Mouse (Mus musculus) left cerebral cortex, postnatal 36 days (tissue): ENCODE measurements at regions not wholly inside any gene's neighbourhood (a gene's known extent, or its start where the extent isn't known, plus 50 kb on each side); places are given as distances from the start of the nearest gene placed in this dataset.
"Not testable (repeated sequence)": the region's sequence is repeated elsewhere in the genome, so short reads cannot be mapped to it uniquely, and the experiment has no call there.

Source experiments
- DNase-seq, 2 experiments: peaks; one replicate each; pipeline ENCODE4 v3.0.0; 2021 to 2022; ENCODE audit warnings: low spot score in 2 of 2, mixed read lengths in 1 of 2
- intact Hi-C: fragments of 180-260 bp; cut with DNase I; formaldehyde crosslinking; loops from one replicate; pipeline ENCODE4 v1.15.1; 2025

DNA sequence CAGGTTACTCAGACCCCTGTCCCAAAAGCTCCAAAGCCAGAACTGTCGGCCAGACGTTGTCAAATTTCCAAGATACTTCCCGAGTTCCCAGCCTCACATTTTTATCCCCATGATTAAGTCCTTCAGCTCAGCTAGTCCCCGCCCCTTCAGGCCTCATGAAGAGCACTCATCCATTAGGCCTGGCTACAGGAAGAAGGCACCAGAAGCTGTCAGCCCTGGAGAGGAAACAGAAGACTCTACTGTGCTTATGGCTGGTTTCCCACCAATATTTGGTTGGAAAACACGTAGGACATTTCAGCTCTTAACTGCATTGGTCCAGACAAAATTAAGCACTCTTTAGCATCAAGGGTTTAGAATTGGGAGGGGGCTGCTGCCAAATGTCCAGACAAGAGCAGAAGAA, 195.8 kb upstream of the Pkdcc start:
- intact Hi-C loops = no loop called here
- no peak for DNase-seq

GRCm38 (mm10) chr17:83020576-83020975, 194.5 kb upstream of the Pkdcc start:
- DNase-seq = no peak
- intact Hi-C loops = loop anchor here (10.0 kb wide), 1 partner anchor 834 kb away; no protein-coding TSS in a partner anchor

DNA sequence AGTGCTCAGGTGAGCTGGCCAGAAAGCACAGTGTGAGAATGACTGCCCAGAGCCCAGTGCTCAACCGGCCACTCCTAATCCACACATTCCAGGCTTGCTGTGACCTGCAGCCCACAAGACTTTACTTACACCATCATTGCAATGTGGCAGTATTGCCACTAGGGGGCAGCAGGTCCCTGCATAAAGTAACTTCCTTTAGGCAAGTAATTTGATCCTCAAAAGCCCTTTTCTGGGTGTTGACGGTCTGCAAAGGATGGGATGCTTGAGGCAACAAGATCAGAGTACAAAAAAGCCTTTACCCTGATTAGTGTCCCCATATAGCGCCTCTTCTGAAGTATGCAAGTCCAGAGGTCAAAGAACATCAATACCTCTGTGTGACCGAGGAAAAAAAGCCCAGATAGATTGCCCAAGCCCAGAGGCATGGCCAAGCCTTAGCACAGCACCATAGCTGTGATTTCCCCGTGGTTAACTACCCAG, 189.7 kb upstream of the Pkdcc start:
- peak; percentile 65 to 77 for DNase-seq
- intact Hi-C loops = loop anchor here (5.0 to 10.0 kb wide), 2 partner anchors 227 to 829 kb away; no protein-coding TSS in a partner anchor

GRCm38 (mm10) chr17:83034914-83035573, 180.0 kb upstream of the Pkdcc start:
- no peak for DNase-seq
- intact Hi-C loops = no loop called here

GRCm38 (mm10) chr17:83035574-83035918, 179.5 kb upstream of the Pkdcc start:
- no peak for DNase-seq
- intact Hi-C loops = no loop called here

DNA sequence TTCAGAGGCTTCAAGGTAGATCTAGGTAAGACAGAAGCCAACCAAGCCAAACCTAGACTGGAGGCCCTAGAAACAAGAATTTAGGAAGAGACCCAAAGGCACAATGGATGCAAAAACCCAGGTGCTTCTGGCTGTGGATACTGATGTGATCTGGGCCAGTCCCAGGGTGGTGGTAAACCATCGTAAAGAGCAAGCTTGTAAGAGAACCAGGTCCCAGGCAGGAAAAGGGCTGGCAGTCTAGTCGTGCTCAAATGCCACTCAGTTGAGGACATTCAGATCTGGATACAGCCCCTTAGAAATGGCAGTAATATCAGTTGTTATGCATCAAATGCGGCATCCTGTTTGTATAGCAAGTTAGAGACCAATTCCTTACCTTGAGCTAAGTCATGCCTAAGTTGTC, 175.5 kb upstream of the Pkdcc start:
- no peak for DNase-seq
- intact Hi-C loops = no loop called here

DNA sequence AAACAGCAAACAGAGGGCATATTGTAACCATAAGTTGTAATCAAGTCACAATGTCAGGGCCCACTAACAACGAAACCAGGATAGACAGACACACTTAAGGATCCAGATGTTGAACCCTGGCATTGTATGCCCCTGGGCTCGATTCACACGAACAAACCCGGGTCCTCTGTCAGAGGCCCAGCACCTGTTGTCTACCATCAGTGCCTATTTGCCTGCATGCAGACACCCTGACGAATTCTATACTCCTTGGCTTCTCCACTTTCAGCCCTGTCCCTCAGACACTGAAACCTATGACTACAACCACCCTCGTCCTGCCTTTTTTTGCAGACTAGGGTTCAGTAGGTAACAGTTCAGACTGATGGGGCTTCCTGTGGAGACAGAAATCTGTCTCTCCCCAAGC, 170.6 kb upstream of the Pkdcc start:
- DNase-seq = no peak
- intact Hi-C loops = loop anchor here (5.0 kb wide), 1 partner anchor 208 kb away; no protein-coding TSS in a partner anchor

DNA sequence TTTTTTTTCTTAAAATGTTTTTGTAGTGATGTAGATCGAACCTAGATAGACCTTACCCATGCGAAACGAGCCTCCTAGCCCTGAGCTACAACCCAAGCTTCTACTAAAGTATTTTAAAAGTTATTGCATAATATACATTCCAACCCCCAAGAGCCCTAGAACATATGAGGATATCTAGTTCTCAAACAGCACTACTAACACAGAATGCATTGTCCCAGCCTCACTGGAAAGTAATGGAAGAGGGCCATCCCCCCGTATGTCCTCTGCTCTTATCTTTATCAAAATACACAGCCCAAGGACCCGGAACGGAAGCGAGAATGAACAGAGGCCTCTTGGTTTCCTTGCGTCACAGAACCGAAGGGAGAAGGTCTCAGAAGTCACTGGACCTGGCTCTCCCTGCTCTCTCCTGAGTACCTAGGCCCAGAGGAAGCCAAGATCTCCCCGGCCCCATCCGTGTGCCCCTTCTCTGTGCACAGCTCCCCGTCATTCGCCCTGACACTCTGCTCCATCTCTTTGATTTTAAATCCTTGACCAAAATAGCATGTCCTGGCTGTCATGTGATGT, 165.0 kb upstream of the Pkdcc start:
- DNase-seq = no peak
- intact Hi-C loops = no loop called here

- intact Hi-C loops = no loop called here
- DNase-seq = no peak
These were observed 164.4 kb upstream of the Pkdcc start for GRCm38 (mm10) chr17:83050591-83051197.

DNA sequence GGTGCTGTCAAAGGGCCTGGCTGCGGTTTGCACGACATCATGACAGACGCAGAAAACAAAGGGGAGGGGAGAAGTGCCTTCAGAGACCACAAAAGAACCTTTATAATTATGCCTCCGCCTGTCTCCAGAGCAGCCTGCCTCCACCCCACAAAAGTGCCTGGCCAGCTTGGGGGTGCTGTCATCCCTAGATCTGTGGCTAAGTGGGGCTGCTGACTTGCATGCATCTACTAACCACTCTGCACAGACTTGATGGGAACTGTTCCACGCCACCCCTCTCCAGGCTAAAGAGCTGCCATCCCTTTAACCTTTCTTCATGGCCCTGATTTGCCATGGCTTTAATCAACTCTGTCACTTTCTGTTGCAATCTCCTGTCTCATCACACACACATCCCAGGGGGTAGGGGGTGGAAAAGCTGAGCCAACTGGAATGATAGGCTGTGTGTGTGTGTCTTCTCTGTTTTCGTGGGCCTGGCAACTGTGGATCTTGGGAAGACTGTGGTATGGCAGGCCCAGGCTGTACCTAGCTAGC, 162.4 kb upstream of the Pkdcc start:
- no peak for DNase-seq
- intact Hi-C loops = no loop called here

GRCm38 (mm10) chr17:83057832-83058231, 157.3 kb upstream of the Pkdcc start:
- intact Hi-C loops = no loop called here
- DNase-seq = no peak

- intact Hi-C loops = no loop called here
These were observed 153.2 kb upstream of the Pkdcc start for GRCm38 (mm10) chr17:83061843-83062242.

GRCm38 (mm10) chr17:83063848-83064247, 151.2 kb upstream of the Pkdcc start:
- DNase-seq = no peak
- intact Hi-C loops = no loop called here

More at GRCm38 (mm10) chr17:83061843-83062242, 153.2 kb upstream of the Pkdcc start:
- no peak for DNase-seq

DNA sequence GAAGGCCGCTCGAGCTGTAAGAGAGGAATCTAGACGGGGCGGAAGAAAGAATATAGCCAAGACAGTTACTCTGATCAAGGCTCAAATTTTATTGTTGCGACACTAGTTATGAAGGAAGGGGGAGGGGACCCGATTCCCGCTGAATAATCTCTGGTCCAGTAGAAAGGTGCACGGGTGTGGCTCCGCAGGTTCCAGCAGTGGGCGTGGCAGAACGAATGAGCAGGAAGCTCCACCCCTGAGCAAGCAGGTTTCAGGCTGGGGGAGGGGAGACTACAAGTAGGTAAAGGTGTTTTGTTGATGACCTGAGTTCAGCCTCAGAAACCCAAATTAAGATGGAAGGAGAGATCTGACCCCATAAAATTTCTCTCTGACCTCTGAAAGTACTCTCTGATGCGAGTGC, 150.7 kb upstream of the Pkdcc start:
- DNase-seq, intact Hi-C loops: not testable (repeated sequence)

DNA sequence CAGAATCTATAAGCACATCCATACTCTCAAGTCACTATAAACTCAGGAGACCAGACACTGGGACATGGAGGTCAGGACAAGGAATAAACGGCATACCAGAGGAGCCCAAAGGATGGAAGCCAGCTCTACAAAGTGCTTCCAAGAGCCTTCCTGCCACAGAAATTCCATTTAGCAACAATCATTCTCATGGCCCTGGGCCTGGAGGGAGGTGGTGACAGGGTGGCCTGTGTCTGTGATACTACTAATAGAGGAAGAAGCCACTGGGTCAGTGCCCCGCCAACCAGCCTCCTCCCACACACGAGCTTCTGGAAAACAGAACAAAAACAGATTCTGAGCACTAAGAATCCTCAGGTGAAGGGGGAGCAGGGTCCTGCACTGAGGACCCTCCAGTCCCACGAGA, 145.8 kb upstream of the Pkdcc start:
- intact Hi-C loops = no loop called here

GRCm38 (mm10) chr17:83071746-83072145, 143.3 kb upstream of the Pkdcc start:
- no peak for DNase-seq
- intact Hi-C loops = no loop called here

More for the DNA sequence above, 145.8 kb upstream of the Pkdcc start:
- DNase-seq = no peak

DNA sequence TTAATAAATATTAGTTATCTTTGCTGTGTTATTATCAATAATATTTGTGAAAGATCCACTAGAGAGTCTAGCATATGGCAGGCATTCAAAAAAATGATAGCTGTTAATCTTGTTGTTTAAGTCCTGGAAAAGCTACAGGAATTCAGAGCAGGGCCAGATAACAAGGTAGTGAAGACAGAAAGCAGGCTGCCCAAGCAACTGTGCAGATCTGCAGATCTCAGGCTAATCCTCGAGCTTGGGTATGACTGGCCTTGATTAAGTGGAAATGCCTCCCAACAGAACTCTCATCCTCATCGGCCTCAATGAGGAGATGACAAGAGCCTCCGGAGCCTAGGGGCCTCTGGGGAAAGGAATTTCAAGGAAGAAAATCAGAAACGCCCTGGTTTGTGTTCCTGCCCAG, 142.9 kb upstream of the Pkdcc start:
- no peak for DNase-seq
- intact Hi-C loops = no loop called here

DNA sequence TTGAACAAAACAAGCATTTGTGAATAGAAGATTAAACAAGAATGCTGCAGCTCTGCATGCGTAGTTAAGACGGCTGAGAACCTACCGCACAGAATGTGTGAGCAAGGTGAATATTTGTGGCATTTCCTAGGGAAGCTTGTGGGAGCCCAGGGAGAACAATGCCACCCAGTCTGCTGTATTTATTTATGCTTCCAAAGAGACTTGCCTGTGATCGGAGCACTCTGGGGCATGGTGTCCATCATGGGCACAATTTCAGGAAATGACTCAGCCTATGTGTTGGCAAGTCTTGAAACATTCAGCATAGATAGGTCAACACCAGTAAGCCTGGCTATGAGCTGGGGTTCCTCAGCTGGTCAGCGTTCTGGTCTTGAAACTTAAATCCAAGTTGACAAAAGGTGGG, 140.2 kb upstream of the Pkdcc start:
- no peak for DNase-seq
- intact Hi-C loops = no loop called here

DNA sequence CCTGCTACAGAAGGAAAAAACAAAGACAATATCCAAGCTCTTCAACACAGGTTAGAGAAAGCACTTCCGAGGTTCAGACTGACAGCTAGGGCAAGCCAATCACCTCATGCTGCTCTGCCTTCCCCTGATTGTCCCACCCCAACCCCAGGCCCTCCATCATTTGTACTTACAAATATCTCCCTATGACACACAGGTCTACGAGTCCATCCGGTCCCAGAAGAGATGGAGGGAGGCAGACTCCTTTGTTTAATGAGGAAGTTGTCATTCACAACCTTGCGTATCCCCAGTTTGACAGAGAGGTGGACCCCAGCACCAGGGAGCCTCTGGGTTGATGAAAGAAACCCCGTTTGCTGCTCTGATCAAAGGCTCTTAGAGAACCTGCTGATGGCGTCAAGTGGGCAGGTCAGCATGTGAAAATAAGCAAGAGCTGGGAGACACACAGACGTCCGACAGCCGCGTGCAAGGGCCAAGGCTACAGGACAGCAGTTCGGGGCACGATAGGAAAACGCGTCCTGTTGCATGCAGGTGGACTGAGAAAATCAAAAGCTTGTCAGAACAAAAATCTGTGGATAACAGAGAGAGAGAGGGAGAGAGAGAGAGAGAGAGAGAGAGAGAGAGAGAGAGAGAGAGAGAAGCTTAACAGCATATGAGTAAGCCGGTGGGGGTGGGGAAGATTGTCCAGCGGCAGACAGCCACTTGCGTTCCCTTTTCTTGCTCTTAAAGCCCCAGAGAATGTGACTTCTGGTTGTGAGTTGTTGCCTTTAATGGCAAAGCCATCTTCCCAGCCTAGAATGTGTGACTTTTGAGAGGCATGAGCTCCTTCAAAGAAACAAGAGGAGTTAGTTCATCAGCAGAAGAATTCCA, 137.1 kb upstream of the Pkdcc start:
- DNase-seq = no peak
- intact Hi-C loops = no loop called here
